Mouse (Mus musculus) CH12.LX (cell line): ENCODE data around the gene Cacna2d2.

Experiments used
- CTCF ChIP-seq, 2 experiments: IDR thresholded peaks in 1 of 2; conservative IDR thresholded peaks in 1 of 2; 2 replicates each; pipeline ENCODE4 v1.5.1; 2011 to 2012; ENCODE audit warnings: low read depth in 2 of 2, low read length in 2 of 2, improper control_type of control experiment in 1 of 2, inconsistent platforms in 1 of 2, mild to moderate bottlenecking in 1 of 2, moderate library complexity in 1 of 2
- MAX ChIP-seq: IDR thresholded peaks from 2 replicates; pipeline ENCODE4 v1.6.1; 2011; ENCODE audit warnings: low read length, improper control_type of control experiment
- NELFE ChIP-seq: IDR thresholded peaks from 2 replicates; pipeline ENCODE4 v1.6.1; 2011; ENCODE audit warnings: low read depth, low read length, improper control_type of control experiment
- POLR2A ChIP-seq: IDR thresholded peaks from 2 replicates; pipeline ENCODE4 v1.6.1; 2011; ENCODE audit warnings: low read depth, mild to moderate bottlenecking, improper control_type of control experiment, low read length
- ZKSCAN1 ChIP-seq: IDR thresholded peaks from 2 replicates; pipeline ENCODE4 v1.6.1; 2012; ENCODE audit warnings: low read depth, inconsistent platforms, low read length, improper control_type of control experiment, borderline replicate concordance

GRCm38 (mm10) chr9:107456667-107457066 lies 57.3 kb downstream of the Cacna2d2 start:
- TF ChIP-seq NELFE (no peak), MAX (no peak), CTCF (conservative IDR thresholded peaks at IDR 0.05 in 1 of 2, IDR thresholded peaks at IDR 0.05 in 1 of 2; ENCODE audit: low read depth in 2 of 2, low read length in 2 of 2) (no peak), POLR2A (no peak), ZKSCAN1 (no peak)
